Mouse (Mus musculus) bone marrow, adult 2 months (tissue): ENCODE measurements around the gene Neb.

Experiments
- CTCF ChIP-seq: fragments of 200-500 bp; IDR thresholded peaks from 2 replicates; pipeline ENCODE4 v1.5.1; 2011; ENCODE audit warnings: low read length, control low read depth; ENCODE audit not compliant: control insufficient read depth, insufficient read depth
- POLR2A ChIP-seq: fragments of 200-500 bp; IDR thresholded peaks from 2 replicates; pipeline ENCODE4 v1.6.1; 2011; ENCODE audit warnings: low read depth, mild to moderate bottlenecking, control low read depth, low read length, borderline replicate concordance; ENCODE audit not compliant: control insufficient read depth

DNA sequence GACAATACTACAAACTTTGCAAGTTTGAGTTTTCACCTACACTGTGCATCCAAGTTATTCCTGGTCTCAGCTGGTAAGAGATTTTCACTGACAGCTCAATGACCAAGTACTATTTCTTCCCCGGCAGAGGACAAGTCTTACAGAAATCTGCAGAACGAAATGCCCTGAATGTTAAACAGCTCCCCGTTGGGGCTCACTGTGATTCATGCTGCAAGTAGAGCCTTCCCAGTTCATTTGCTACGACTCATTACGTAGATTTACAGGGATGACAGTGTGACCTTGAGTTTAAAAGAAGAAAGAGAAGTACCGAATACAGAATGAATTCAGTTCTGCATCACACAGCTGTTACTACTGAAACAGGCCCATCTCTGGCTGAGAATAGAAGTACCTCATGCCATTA is 91.9 kb downstream of the Neb start:
- TF ChIP-seq POLR2A (no peak), CTCF (no peak)
